Mouse (Mus musculus) liver, embryonic 11.5 days (tissue): ENCODE measurements around the gene C8g. TPM values are rescaled to one million over a fixed set of nuclear protein-coding genes. Genes with fewer than 3 reads are reported as not detected.

Experiments used
- ATAC-seq: fragments of 200-750 bp; cut with Nextera tagmentation; replicated peaks from 2 replicates; pipeline ENCODE4 v1.8.0; 2017; ENCODE audit warnings: moderate number of reproducible peaks, mild to moderate bottlenecking, moderate TSS enrichment, moderate library complexity; ENCODE audit not compliant: low FRiP score
- DNase-seq: peaks from one replicate; pipeline ENCODE4 v3.0.0-alpha.2; 2017; ENCODE audit warnings: low spot score
- H3K27ac ChIP-seq: fragments of 300-500 bp; sonication (generic); 2 replicates; pipeline ENCODE4 v1.5.1; 2014; ENCODE audit warnings: mild to moderate bottlenecking, low read depth, low read length, control low read depth
- H3K27me3 ChIP-seq: fragments of 300-500 bp; sonication (generic); replicated peaks from 2 replicates; pipeline ENCODE4 v1.6.1; 2014; ENCODE audit warnings: low read length, mixed read lengths; ENCODE audit not compliant: control insufficient read depth, insufficient read depth
- H3K36me3 ChIP-seq: fragments of 300-500 bp; sonication (generic); 2 replicates; pipeline ENCODE4 v1.6.1; 2014; ENCODE audit warnings: mild to moderate bottlenecking, low read length, moderate library complexity, mixed read lengths; ENCODE audit not compliant: control insufficient read depth, insufficient read depth
- H3K4me1 ChIP-seq: fragments of 300-500 bp; sonication (generic); replicated peaks from 2 replicates; pipeline ENCODE4 v1.6.1; 2014; ENCODE audit warnings: low read length, mixed read lengths; ENCODE audit not compliant: control insufficient read depth, insufficient read depth
- H3K4me2 ChIP-seq: fragments of 300-500 bp; sonication (generic); 2 replicates; pipeline ENCODE4 v1.6.1; 2014; ENCODE audit warnings: mild to moderate bottlenecking, control low read depth, moderate library complexity
- H3K4me3 ChIP-seq: fragments of 300-500 bp; sonication (generic); 2 replicates; pipeline ENCODE4 v1.5.1; 2014; ENCODE audit warnings: low read depth, low read length, control low read depth
- H3K9ac ChIP-seq: fragments of 300-500 bp; sonication (generic); 2 replicates; pipeline ENCODE4 v1.6.1; 2014; ENCODE audit warnings: low read depth, low read length, control low read depth
- H3K9me3 ChIP-seq: fragments of 300-500 bp; sonication (generic); 2 replicates; pipeline ENCODE4 v1.6.1; 2016; ENCODE audit warnings: low read length, inconsistent platforms, mixed read lengths; ENCODE audit not compliant: control insufficient read depth
- WGBS: fragments of 180-500 bp; shearing (Covaris S2); extraction: QIAGEN DNeasy Blood & Tissue Kit; methylation state at CpG from one replicate; pipeline ENCODE4 v1.1.7; 2014; 5-methylcytosine and 5-hydroxymethylcytosine counted together
- polyA plus RNA-seq: library from polyadenylated mRNA; unstranded; fragments of >200 nt; fragmentation: Nextera tagmentation; extraction: Ambion mirVana; gene quantifications from 2 replicates; pipeline ENCODE4 v1.2.1, GENCODE M21; 2014

The C8g gene
- polyA plus RNA-seq, 1 experiment from 2014 or later: 16.8 TPM

DNA sequence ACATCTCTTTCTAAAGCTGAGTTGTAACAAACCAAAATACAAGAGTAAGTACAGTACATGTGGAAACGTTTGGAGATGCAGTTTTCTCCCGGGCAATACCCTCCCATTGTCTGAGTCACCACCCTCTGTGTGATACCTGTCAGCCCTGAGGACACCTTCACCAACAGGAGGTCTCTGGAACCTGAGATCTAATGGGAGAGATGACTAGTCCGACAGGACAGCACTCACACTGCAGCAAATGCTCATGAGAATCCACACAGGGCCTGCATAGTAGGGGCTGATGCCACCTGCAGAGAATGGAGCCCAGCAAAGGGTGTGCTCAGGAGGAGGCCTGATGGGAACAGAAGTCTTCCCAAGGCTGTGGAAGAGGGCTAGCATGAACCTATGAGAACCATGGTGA is 40.1 kb downstream of the C8g start:
- WGBS: 25% methylated on average over 3 of the region's 3 CpGs
- H3K27ac ChIP-seq: peak overlapping the region; percentile 36; the same call in 1 of the 2 replicates
- DNase-seq (no peak), ATAC-seq (no peak)
- H3K9me3 ChIP-seq: no peaks in the 10 kb centered on the region
- H3K4me2 ChIP-seq: peak overlapping the region; percentile 98
- H3K36me3 ChIP-seq: no peaks in the 10 kb centered on the region
- H3K4me1 ChIP-seq: peaks cover 16% of the 10 kb centered on the region
- peak overlapping the region; percentile 81 for H3K4me3 ChIP-seq
- no peak overlapping the region; the same call in 1 of the 2 replicates for H3K9ac ChIP-seq
- H3K27me3 ChIP-seq: no peaks in the 10 kb centered on the region

DNA sequence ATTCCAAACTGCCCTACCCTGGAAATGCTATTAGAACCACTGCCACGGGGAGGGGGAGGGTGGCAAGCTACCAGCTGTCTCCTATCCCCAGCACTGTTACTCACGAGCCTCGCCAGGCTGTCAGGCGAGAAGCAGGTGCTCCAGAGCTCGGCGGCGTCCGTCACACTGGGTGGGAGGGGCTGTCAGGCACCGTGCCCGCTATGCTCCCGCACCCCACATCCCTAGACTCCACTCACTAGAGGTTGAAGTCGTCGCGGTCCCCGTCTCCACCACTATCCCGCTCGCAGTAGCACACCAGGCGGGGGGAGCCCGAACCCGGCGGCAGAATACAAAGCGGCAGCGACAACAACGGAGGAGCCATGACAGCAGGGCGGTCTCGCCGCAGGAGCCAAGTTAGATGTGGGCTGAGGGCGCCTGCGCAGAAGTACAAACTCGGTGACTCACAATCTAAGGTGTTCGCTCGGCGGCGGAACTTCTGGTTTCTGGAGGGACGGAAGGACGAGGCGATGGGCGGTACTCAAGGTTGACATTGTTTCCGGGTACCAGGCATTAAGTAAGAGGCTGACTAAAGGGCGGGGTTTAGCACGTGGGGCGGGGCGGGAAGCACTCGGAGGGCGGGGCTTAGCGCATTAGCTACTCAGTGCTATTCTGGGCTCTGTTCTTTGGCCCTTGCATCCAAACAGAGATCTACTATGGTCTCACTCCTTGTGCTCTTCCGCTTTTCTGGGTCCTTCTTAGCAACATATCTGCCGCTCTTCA is 40.8 kb downstream of the C8g start, which contains the start of gene Paxx:
Gene Paxx (minus strand): TSS at position 544 of the 759 bp plus-strand sequence.
- Histone ChIP-seq H3K9ac (peak within 1 kb of the TSS; percentile 82), H3K27me3 (no peaks in the 10 kb centered on the region), H3K4me1 (peaks cover 14% of the 10 kb centered on the region), H3K9me3 (no peaks in the 10 kb centered on the region), H3K4me3 (peak within 1 kb of the TSS; percentile 81), H3K36me3 (no peaks in the 10 kb centered on the region), H3K27ac (peak within 1 kb of the TSS; percentile 79), H3K4me2 (peak within 1 kb of the TSS; percentile 98)
- under 1% methylated on average over 48 of the region's 48 CpGs for WGBS
- peak; percentile 85 for DNase-seq
- ATAC-seq: peak; percentile 89

DNA sequence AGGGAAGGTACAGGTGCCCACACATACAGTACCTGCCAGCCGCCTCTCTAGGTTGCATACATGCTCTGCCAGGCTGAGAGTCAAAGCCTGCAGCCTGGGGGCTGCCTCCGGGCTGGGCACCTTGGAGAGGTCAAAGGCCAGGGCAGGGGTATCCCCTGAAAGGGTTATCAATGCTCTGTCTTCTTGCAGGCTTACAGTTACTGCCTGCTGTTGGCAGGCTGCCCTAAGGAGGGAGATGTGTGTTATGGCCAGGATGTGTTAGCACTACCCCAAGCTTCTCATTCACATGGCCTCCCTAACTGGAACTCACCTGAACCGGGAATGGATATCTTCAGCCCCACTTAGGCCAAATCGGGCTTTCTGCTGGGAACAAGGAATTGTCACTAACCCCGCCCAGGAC is 41.4 kb downstream of the C8g start:
- Histone ChIP-seq H3K9me3 (no peaks in the 10 kb centered on the region), H3K9ac (peak overlapping the region; percentile 82), H3K27me3 (no peaks in the 10 kb centered on the region), H3K27ac (peak overlapping the region; percentile 79), H3K36me3 (no peaks in the 10 kb centered on the region), H3K4me3 (peak overlapping the region; percentile 81), H3K4me1 (peaks cover 11% of the 10 kb centered on the region), H3K4me2 (peak overlapping the region; percentile 98)
- 45% methylated on average over 5 of the region's 5 CpGs for WGBS
- DNase-seq (no peak), ATAC-seq (0 out of 2 replicates have a peak, but pooled peaks have one; percentile 8)

DNA sequence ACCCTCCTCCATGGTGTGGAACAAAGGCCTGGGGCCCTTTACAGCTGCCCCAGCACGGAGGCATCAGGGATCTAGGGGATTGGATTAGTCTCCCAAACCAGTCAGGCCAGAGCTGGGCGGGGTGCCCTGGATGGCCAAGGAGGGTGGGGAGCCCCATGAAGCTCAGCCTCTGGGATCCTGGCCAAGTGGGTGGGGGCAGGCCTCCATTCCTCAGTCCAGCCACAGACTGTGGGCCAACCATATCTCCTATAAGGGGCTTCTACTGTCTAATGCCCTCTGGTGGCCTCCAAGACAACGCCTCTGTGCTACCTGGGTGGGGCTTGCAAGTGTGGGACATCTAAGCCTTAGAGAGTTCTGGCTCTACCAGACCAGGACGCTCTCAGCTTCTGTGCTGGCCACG is 42.6 kb downstream of the C8g start:
- Histone ChIP-seq H3K4me1 (peaks cover 11% of the 10 kb centered on the region), H3K9me3 (no peaks in the 10 kb centered on the region), H3K4me3 (no peak overlapping the region), H3K36me3 (no peaks in the 10 kb centered on the region), H3K4me2 (no peak overlapping the region), H3K27me3 (no peaks in the 10 kb centered on the region), H3K27ac (no peak overlapping the region), H3K9ac (no peak overlapping the region)
- 80% methylated on average over 5 of the region's 5 CpGs for WGBS
- no peak for DNase-seq
- no peak for ATAC-seq

DNA sequence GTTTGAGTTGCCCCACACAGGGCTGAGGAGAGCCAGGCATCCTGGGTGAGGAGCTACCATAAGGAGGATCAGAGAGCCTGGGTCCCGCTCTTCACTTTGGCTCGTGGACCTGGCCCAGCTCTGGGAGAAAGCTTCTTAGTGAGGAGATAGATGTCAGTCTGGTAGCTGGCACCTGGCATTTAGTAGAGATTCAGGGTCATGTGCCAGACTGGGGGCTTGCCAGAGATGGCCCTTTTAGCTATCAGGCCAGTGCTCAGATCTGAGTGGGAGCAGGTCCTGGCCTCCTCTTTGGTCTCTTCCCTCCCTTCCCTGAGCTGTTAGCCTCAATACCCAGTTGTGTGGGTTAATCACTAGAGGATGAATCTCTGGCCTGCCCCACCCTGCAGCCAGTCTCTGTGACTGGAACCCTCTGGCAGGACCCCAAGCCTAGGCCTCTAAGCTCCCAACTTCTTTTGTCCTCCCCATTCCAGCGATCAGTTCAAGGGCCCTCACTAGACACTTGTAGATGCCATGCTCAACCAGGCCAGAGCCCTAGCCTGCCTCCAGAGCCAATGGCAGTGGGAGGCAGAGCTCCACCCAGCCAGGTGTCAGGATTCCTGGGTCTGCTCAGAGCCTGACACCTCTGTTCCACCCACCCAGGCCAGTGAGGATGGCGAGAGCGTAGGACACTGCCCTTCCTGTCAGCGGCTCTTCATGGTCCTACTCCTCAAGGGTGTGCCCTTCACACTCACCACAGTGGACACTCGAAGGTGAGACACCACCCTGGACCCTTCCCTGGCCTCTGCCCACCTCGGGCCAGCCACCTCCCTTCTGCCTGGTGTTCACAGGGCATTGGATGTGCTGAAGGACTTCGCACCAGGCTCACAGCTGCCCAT is 44.3 kb downstream of the C8g start:
- Histone ChIP-seq H3K27me3 (no peaks in the 10 kb centered on the region), H3K27ac (no peak overlapping the region), H3K4me2 (no peak overlapping the region), H3K4me3 (no peak overlapping the region), H3K9ac (no peak overlapping the region), H3K9me3 (no peaks in the 10 kb centered on the region), H3K36me3 (no peaks in the 10 kb centered on the region), H3K4me1 (peaks cover 11% of the 10 kb centered on the region)
- ATAC-seq: no peak
- 81% methylated on average over 9 of the region's 9 CpGs for WGBS
- DNase-seq: no peak

- Histone ChIP-seq H3K4me1 (peaks cover 11% of the 10 kb centered on the region), H3K36me3 (no peaks in the 10 kb centered on the region), H3K4me3 (no peak within 1 kb of the TSS), H3K9me3 (no peaks in the 10 kb centered on the region), H3K27ac (no peak within 1 kb of the TSS), H3K27me3 (no peaks in the 10 kb centered on the region), H3K9ac (no peak within 1 kb of the TSS), H3K4me2 (no peak within 1 kb of the TSS)
- ATAC-seq (no peak), DNase-seq (no peak)
- WGBS: 55% methylated on average over 14 of the region's 14 CpGs
These were observed 45.1 kb downstream of the C8g start, which contains the start of gene Clic3 for GRCm38 (mm10) chr2:25456205-25456953. Gene Clic3 (plus strand): TSS chr2:25456838.

DNA sequence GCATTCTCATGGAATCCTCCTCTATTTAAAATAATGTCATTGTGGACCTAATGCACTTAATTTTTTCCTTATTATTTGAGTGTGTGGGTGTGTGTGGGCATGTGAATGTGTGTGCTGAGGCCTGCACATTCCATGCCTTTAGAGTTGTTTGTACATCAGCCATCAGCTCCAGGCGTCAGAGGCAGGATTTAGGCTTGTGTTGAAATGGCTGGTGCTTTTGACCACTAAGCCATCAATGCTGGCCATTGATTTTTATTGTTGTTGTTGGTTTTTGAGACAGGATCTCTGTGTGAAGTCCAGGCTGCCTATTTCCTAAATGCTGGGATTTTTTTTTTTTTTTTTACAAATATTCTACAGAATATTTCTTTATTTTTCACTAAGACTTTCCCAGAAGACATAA is 48.6 kb downstream of the C8g start:
- H3K9me3 ChIP-seq: no peaks in the 10 kb centered on the region
- no peaks in the 10 kb centered on the region for H3K36me3 ChIP-seq
- DNase-seq (no peak), ATAC-seq (no peak)
- H3K27ac ChIP-seq: no peak overlapping the region
- no peak overlapping the region for H3K4me3 ChIP-seq
- H3K9ac ChIP-seq: no peak overlapping the region
- no peaks in the 10 kb centered on the region for H3K27me3 ChIP-seq
- H3K4me1 ChIP-seq: no peaks in the 10 kb centered on the region
- no peak overlapping the region for H3K4me2 ChIP-seq
- WGBS: 47% methylated on average over 1 of the region's 1 CpGs

- Histone ChIP-seq H3K36me3 (no peaks in the 10 kb centered on the region), H3K9ac (no peak overlapping the region), H3K4me3 (no peak overlapping the region), H3K4me1 (no peaks in the 10 kb centered on the region), H3K27me3 (no peaks in the 10 kb centered on the region), H3K4me2 (no peak overlapping the region), H3K27ac (no peak overlapping the region), H3K9me3 (no peaks in the 10 kb centered on the region)
- DNase-seq (no peak), ATAC-seq (no peak)
- 71% methylated on average over 8 of the region's 8 CpGs for WGBS
These were observed 50.5 kb downstream of the C8g start for GRCm38 (mm10) chr2:25450853-25451647.
